Mouse (Mus musculus): ENCODE results near the gene Lbp.

The Lbp gene

DNA sequence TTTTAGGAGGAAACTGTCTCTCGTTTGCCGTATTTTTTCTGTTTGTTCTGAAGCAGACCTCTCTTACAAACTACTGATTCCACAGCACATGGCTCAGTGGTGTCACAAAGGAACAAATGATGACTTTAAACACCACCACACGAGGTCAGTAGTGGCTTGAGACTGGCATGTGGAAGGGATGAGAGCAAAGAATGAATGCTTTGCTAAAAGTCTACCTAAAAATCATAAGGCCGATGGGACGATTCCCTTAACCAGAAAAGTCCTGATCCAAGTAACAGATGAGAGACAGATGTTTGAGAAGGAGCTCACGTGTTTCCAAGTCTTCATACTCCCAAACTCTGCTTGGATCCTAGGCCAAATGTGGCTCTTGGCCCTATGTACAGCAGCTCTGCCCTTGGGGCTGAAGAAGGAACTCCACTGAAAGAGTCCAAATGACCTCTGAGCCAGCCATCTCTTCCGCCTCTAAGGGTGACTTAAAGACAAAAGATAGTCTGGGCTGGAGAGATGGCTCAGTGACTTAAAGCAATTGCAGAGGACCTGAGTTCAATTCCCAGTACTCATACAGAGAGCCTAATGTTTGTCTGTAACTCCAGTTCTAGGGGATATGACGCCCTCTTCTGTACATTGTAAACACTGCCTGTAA, 55.5 kb downstream of the Lbp start:
- peak in 1 of 2 experiments; percentile 25 for DNase-seq (ENCODE audit: low spot score in 2 of 2)

DNA sequence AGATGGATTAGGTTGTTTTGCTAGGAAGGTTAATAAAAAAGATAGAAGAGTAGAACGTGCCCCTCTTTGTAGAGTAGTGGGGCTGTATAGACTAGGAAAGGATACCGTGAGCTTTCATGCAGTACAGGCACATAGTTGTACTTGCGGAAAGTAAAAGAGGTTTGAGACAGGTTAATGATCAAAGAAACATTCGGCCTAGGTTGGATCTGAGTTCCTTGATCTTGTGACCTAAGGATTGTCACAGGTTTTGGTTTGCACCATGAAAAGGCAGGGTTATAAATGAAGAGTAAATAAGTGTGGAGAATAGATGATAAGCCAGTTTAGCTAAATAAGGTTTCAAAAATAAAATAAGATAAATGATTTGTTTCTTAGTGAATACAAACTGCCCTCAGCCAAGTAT, 57.9 kb downstream of the Lbp start:
- no peak for DNase-seq (ENCODE audit: low spot score in 2 of 2)

DNA sequence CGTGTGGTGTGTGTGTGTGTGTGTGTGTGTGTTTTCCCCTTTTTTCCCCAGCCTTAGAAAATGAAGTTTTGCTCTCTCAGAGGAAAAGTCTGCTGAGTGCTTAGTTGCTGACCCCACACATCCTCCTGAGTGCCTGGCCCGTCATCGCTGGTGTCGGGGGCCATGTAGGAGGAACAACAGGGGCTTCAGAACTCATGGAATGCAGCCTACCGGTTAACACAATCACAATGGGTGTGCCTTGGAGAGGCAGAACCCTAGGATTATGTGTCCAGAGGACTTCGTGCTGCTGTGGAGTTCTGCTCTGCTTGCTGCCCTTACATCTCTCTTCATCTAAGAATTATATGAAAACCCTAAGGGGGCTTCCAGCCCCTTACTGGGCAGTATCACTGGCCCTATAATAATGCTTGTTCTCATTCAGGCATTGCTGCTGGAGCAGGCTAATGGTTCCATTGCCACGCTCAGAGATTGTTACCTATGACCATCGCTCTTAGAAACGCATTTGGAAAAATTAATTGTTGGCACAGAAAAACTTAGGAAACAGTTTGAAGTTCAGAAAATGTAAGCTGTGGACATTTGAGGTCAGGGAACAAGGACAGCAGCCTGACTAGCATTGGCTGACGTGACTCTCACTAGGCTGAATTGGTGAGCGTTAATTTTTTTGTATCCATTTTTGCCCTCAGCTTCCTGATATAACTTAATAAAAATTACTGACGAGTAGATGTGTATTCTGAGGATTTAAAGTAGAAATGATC, 59.0 kb downstream of the Lbp start:
- DNase-seq (ENCODE audit: low spot score in 2 of 2), result no peak

DNA sequence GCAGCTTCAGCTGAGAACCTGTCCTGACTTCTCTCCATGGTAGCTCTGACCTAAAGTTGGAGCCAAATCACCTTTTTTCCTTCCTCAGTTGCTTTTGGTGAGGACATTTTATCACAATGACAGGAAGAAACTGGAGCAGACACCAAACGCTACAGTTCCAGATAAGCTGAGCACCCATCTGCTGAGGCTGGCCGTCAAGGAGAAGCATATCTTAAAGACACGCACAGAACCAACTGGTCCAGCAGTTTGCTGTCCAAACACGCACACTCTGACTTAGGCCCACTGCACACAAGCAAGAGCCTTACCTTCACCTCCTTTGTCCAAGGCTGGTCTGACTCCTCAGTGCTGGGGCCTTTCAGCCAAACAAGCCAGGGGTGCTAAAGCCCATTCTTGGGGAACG, 61.4 kb downstream of the Lbp start:
- DNase-seq (ENCODE audit: low spot score in 2 of 2), result no peak

DNA sequence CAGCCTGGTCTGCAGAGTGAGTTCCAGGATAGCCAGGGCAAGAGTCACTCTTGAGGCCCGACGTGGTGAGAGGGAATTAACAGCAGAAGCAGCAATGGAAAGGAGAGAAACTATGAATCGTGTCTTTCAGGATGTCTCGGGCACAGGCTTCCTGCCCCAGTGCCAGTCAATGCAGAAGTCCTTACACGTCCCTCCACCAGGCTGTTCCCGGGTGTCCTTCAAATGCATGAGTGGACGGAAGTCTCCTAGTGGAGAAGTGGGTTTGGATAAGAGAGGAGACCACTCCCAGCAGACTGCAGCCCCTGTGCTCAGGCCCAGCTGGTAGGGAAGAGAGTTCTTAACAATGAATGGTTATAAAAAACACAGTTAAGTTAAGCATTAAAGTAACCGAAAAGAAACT, 62.0 kb downstream of the Lbp start:
- DNase-seq (ENCODE audit: low spot score in 2 of 2), result no peak

DNA sequence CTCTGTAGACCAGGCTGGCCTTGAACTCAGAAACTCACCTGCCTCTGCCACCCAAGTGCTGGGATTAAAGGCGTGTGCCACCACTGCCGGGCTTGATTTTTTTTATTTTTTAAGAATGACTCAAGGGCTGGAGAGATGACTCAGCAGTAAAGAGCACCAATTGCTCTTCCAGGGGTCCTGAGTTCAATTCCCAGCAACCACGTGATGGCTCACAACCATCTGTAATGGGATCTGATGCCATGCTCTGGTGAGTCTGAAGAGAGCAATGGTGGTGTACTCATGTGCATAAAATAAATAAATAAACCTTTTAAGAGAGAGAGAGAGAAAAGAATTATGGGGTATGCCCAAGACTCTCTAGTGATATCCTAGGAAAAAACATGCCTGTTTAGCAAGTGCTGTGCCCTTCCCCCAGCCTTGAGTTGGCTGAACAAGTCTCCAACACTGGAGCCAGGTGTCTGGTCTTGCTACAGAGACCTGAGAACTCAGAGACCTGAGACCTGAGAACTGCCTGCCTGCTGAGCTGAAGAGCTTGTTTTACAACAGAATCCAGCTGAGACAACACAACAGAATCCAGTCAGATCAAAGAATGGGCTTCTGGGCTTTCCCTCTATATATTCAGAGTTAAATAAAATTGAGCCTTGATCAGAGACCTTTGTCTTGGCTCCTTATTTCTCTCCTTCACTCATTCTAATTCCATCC, 63.3 kb downstream of the Lbp start:
- no peak for DNase-seq (ENCODE audit: low spot score in 2 of 2)

DNA sequence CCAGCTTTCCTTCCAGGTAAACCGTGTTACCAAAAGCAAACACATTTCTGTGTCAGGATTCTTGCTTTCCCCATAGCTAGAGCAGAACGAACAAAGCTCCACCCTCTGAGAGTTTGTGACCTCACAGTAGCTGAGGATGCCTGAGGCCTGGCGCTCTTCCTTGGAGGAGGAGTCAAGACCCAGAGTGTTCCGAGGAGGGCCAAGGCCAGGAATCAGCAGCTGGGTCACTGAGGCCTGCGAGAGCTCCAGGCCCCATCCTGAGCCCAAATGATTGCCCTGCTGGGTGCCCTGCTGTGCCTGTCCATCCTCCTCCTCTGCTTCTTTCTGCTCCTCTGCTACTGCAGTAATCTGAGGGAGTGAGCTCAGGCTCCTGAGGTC, 63.9 kb downstream of the Lbp start:
- no peak for DNase-seq (ENCODE audit: low spot score in 2 of 2)

DNA sequence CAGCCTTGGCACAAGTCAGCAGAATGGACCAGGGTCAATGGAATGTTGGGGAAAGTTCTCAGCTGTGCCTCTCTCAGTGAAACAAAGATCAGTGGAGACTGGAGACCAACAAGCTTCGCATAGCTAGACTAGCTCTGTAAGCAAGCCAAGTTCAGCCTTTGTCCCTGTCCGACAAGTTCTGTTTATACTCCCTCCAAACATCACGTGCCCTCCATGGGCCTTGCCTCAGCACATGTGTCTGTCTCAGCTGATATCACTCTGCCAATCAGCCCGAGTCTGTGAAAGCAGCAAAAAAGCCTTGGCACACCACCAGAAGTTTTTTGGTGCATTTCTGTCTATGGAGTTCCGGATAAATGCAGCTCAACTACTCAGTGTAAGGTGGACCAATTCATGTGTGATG, 66.8 kb downstream of the Lbp start:
- DNase-seq (ENCODE audit: low spot score in 2 of 2), result no peak

DNA sequence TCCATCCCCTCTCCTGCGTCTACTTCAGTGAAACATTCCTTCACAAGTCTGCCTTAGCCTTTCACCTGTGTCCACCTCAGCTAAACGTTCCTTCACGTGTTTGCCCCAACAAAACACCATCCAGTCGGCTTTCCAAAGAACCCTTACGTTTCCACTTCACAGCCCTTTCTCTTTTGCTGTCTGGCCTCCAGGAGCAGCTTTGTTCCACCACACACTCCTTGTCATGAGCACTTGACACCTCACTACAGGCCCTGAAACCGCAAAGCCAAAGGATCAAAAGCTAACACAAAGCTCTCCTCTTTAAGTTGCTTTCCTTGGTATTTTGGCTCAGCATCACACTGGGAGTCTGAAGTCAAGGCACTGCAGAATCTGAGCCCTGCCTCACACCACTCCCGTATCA, 67.2 kb downstream of the Lbp start:
- DNase-seq (ENCODE audit: low spot score in 2 of 2), result no peak

DNA sequence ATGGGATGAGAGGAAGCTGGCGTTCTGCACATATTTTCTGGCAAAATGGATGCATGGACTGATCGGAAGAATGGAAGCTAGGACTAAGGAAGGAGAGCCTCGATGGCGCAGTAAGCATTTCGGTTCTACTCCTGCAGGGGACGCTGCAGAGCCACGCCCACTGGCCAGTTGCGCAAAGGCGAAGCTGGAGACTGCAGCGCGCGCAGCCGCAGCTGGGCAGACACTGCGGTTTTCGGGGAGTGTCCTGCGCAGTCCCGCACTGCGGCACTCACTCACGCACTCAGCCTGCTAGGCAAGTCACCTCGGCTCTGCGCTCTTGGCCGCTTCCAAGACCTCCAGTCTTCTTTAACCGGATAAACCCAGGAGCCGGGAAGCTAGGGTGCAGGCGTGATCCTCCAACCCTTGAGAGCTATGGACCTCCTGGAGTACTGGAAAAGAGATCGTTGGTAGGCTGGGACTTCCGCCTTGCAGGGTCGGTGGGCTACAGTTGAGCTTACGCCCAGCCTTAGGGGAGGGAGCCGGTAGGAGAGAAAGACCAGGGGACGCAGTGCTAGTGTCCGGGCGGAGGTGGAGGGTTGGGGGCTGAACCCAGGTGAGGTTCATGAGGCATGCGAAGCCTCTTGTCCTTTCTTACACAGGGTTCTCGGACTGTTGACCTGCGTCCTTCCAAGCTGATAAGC, 69.3 kb downstream of the Lbp start, which contains the start of gene Snhg11:
TSS of gene Snhg11 (plus strand) at position 196 of the 680 bp plus-strand sequence.
- peak; percentile 92 to 96 for DNase-seq (ENCODE audit: low spot score in 2 of 2)

DNA sequence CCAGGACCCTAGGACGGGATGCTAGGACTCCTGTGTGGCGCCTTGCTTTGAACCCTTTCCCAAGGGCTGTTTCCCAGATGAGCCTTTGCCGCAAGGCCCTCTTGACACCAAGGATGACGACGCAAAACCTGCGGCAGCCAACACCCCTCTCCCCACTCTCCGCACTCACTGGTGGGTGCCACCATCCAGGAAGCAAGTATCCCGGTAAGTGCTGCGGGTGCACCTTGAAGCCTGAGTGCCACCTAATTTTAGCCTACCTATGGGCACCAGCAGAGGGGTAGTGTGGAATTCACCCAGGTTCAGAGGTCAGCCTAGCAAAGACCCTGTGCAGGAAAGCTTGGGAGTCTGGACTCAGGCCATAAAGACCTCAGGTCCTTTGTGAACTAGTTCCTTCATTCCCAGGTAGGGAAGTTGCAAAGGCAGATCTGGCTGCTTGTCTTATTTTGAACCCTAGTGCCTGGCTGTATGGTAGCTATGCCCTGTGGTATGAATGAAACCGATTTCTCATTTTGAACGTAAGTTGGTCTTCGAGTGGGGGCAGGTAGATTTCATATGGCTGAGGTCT, 69.9 kb downstream of the Lbp start:
- peak in 1 of 2 experiments; percentile 23 for DNase-seq (ENCODE audit: low spot score in 2 of 2)

DNA sequence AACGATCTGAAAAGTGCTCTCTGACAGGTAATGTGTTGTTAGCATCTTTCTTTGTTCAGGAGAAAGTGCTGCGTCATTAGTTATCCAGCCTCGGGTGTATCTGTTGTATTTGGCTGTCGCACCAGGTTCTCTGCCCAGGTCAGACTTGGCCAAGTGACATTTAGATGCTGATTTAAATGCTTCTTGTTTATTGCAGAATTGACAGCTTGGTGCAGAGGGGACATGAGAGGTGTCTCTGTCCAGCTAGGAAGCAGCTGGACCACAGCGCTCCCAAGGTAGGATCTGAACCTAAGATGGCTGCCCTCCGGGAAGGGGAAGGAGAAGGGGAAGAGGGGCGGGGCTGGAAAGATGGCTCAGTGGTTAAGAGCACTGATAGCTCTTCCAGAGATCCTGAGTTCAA, 70.5 kb downstream of the Lbp start:
- peak; percentile 50 to 59 for DNase-seq (ENCODE audit: low spot score in 2 of 2)

DNA sequence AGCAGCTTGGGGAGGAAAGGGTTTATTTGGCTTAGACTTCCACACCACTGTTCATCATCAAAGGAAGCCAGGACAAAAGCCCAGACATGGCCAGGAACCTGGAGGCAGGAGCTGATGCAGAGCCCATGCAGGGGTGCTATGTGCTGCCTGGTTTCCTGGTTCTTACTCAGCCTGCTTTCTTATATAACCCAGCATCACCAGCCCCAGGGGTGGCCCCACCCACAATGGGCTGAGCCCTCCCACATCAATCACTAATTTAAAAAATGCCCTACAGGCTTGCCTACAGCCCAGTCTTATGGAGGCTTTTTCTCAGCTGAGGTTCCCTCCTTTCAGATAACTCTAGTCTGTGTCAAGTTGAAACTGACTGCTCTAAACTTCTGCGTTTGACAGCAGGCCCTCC, 71.5 kb downstream of the Lbp start:
- DNase-seq (ENCODE audit: low spot score in 2 of 2), result peak; percentile 39 to 44

DNA sequence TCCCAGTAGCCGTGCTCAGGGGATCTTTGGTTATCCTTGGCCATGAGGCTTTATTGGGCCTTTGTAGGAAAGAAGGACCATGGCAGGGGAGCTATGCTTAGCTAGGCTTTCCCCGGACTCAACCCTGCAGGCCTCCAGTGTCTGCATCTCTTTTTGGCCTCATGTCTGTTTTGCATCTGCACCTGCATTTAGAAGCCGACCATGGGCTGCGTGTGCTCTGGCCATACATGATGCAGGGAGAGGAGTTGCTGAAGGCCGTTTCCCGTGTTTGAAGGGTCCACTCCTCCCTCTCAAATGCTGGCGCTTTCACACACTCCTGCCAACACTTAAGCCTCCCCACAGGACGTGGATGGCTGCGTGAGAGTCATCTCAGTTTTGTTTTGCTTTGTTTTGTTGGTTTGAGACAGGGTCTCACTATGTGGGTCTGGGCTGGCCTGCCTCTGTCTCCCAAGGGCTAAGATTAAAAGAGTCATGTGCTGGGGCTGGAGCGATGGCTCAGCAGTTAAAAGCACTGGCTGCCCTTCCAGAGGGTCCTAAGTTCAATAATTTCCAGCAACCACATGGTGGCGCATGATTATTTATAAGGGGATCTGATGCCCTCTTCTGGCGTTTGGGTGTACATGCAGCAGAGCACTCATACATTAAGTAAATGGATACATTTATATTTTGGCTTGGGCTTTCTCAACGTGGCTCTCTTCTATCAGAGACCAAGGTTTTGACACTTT, 73.2 kb downstream of the Lbp start:
- peak; percentile 43 to 67 for DNase-seq (ENCODE audit: low spot score in 2 of 2)
